In the genomic region with DNA sequence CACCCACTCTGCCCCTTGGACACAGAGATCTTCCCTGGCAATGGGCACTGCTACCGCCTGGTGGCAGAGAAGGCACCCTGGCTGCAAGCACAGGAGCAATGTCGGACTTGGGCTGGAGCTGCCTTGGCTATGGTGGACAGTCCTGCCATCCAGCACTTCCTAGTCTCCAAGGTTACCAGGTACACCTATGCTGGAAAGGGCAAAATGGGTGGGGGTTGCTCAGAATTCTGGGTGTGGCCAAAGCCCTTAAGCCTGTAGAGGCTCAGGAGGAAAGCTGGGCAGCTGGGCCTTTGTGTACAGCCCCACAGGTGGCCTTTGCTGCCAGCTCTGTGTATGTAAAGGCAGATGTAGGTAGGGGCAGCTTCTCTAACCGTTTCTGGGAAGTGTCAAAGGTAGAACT, we compare ENCODE assay signal across 28 mouse cellular contexts. TPM values are rescaled to one million over a fixed set of nuclear protein-coding genes. Genes with fewer than 3 reads are reported as not detected.
A peak's percentile ranks its signal among the peaks of the same experiment; 100 is the strongest.
DNase-seq lines count a peak whose midpoint lies in the region; ATAC-seq and TF ChIP-seq lines count a peak whose summit lies in the region.
"Had no signal": no experiment of that assay in that cellular context is flagged by ENCODE, and none has a peak within 500 bp of the region (broad histone marks: within the 10 kb centered on the region; RNA-seq: fewer than 3 reads in every experiment).

No protein-coding gene starts in this region.

- H3K27ac ChIP-seq in embryonic facial prominence, embryonic 14.5 days (replicated peaks; ENCODE audit: low read depth, low read length): no peak overlapping the region
- H3K27ac ChIP-seq in embryonic facial prominence, embryonic 10.5 days (replicated peaks): no peak overlapping the region
- H3K27ac ChIP-seq in intestine, embryonic 15.5 days: no peak overlapping the region
- no peak overlapping the region for H3K27ac ChIP-seq in intestine, postnatal 0 days (ENCODE audit: low read depth, low read length)
- H3K27ac ChIP-seq in midbrain, embryonic 15.5 days: no peak overlapping the region
- H3K27ac ChIP-seq in midbrain, embryonic 14.5 days (replicated peaks; ENCODE audit: low read depth, low read length): no peak overlapping the region
- no peak overlapping the region for H3K27ac ChIP-seq in stomach, embryonic 14.5 days (ENCODE audit: low read length)
- H3K27ac ChIP-seq: embryonic facial prominence, embryonic 12.5 days; forebrain, embryonic 12.5 days; gastrocnemius, adult 2 months; kidney, embryonic 15.5 days; midbrain, embryonic 12.5 days had no signal

- no peaks in the 10 kb centered on the region for H3K27me3 ChIP-seq in embryonic facial prominence, embryonic 14.5 days (replicated peaks; ENCODE audit: control insufficient read depth, insufficient read depth, low read length)
- H3K27me3 ChIP-seq in embryonic facial prominence, embryonic 10.5 days (replicated peaks; ENCODE audit: low read depth, poor library complexity, severe bottlenecking): no peaks in the 10 kb centered on the region
- H3K27me3 ChIP-seq in intestine, embryonic 15.5 days (replicated peaks): no peaks in the 10 kb centered on the region
- H3K27me3 ChIP-seq in intestine, postnatal 0 days (replicated peaks; ENCODE audit: control insufficient read depth, insufficient read depth, low read length): no peaks in the 10 kb centered on the region
- no peaks in the 10 kb centered on the region for H3K27me3 ChIP-seq in midbrain, embryonic 15.5 days (replicated peaks)
- H3K27me3 ChIP-seq in midbrain, embryonic 14.5 days (ENCODE audit: control insufficient read depth, insufficient read depth, low read length): no peaks in the 10 kb centered on the region
- H3K27me3 ChIP-seq in stomach, embryonic 14.5 days (ENCODE audit: control insufficient read depth, insufficient read depth, low read length): no peaks in the 10 kb centered on the region
- H3K27me3 ChIP-seq: CH12.LX; embryonic facial prominence, embryonic 12.5 days; forebrain, embryonic 12.5 days; kidney, embryonic 15.5 days; midbrain, embryonic 12.5 days; Patski had no signal

- 73% methylated on average over 3 of the region's 3 CpGs for WGBS in embryonic facial prominence, embryonic 14.5 days
- WGBS in embryonic facial prominence, embryonic 10.5 days: 71% methylated on average over 3 of the region's 3 CpGs
- 79% methylated on average over 3 of the region's 3 CpGs for WGBS in intestine, embryonic 15.5 days
- WGBS in intestine, postnatal 0 days: 73% methylated on average over 3 of the region's 3 CpGs
- whole genome bisulfite sequencing in midbrain, embryonic 15.5 days: 67% methylated on average over 3 of the region's 3 CpGs
- WGBS in midbrain, embryonic 14.5 days: 77% methylated on average over 3 of the region's 3 CpGs
- 76% methylated on average over 3 of the region's 3 CpGs for WGBS in stomach, embryonic 14.5 days

- no peak overlapping the region for H3K9ac ChIP-seq in embryonic facial prominence, embryonic 14.5 days (ENCODE audit: low read depth, low read length)
- H3K9ac ChIP-seq in intestine, embryonic 15.5 days: no peak overlapping the region
- H3K9ac ChIP-seq in intestine, postnatal 0 days (ENCODE audit: low read depth, low read length): no peak overlapping the region
- H3K9ac ChIP-seq in midbrain, embryonic 15.5 days: no peak overlapping the region
- H3K9ac ChIP-seq in midbrain, embryonic 14.5 days (replicated peaks; ENCODE audit: low read length): no peak overlapping the region
- H3K9ac ChIP-seq in stomach, embryonic 14.5 days (replicated peaks; ENCODE audit: low read depth, low read length): no peak overlapping the region
- H3K9ac ChIP-seq: embryonic facial prominence, embryonic 12.5 days; forebrain, embryonic 12.5 days; kidney, embryonic 15.5 days; midbrain, embryonic 12.5 days had no signal

- no peak for TF ChIP-seq CTCF in intestine, postnatal 0 days (IDR thresholded peaks at IDR 0.05; ENCODE audit: low read depth)

- peak; percentile 28; the same call in 1 of the 2 replicates for ATAC-seq in embryonic facial prominence, embryonic 14.5 days (ENCODE audit: low read depth)
- 0 out of 2 replicates have a peak, but pooled peaks have one; percentile 31 for ATAC-seq in intestine, embryonic 15.5 days
- ATAC-seq in intestine, postnatal 0 days: no peak
- ATAC-seq in midbrain, embryonic 15.5 days (replicated peaks): peak; percentile 37; the same call in 1 of the 2 replicates
- ATAC-seq in midbrain, embryonic 14.5 days (ENCODE audit: low FRiP score, low TSS enrichment): no peak
- ATAC-seq in stomach, embryonic 14.5 days (ENCODE audit: insufficient number of reproducible peaks, insufficient read depth, low FRiP score, low read depth): peak; percentile 51
- ATAC-seq: hindbrain, embryonic 16.5 days; Patski had no signal

- H3K4me2 ChIP-seq in embryonic facial prominence, embryonic 14.5 days (ENCODE audit: low read depth, low read length): no peak overlapping the region
- H3K4me2 ChIP-seq in intestine, embryonic 15.5 days (replicated peaks): no peak overlapping the region
- no peak overlapping the region for H3K4me2 ChIP-seq in intestine, postnatal 0 days (replicated peaks; ENCODE audit: low read depth)
- H3K4me2 ChIP-seq in midbrain, embryonic 15.5 days: no peak overlapping the region
- H3K4me2 ChIP-seq in midbrain, embryonic 14.5 days (ENCODE audit: low read length): no peak overlapping the region
- H3K4me2 ChIP-seq in stomach, embryonic 14.5 days (replicated peaks; ENCODE audit: low read depth, low read length): no peak overlapping the region
- H3K4me2 ChIP-seq: embryonic facial prominence, embryonic 12.5 days; forebrain, embryonic 12.5 days; kidney, embryonic 15.5 days; midbrain, embryonic 12.5 days had no signal

- H3K4me3 ChIP-seq in embryonic facial prominence, embryonic 14.5 days (ENCODE audit: low read depth, low read length): no peak overlapping the region
- no peak overlapping the region for H3K4me3 ChIP-seq in embryonic facial prominence, embryonic 10.5 days
- H3K4me3 ChIP-seq in intestine, embryonic 15.5 days (replicated peaks): no peak overlapping the region
- H3K4me3 ChIP-seq in intestine, postnatal 0 days (ENCODE audit: low read depth, low read length): no peak overlapping the region
- H3K4me3 ChIP-seq in midbrain, embryonic 15.5 days: no peak overlapping the region
- H3K4me3 ChIP-seq in midbrain, embryonic 14.5 days (replicated peaks; ENCODE audit: low read depth, low read length): no peak overlapping the region
- no peak overlapping the region for H3K4me3 ChIP-seq in stomach, embryonic 14.5 days (ENCODE audit: low read depth, low read length)
- H3K4me3 ChIP-seq: embryonic facial prominence, embryonic 12.5 days; erythroblast, embryonic 14.5 days; forebrain, embryonic 12.5 days; gastrocnemius, adult 2 months; kidney, embryonic 15.5 days; midbrain, embryonic 12.5 days had no signal

- no peaks in the 10 kb centered on the region for H3K9me3 ChIP-seq in embryonic facial prominence, embryonic 14.5 days (ENCODE audit: control insufficient read depth, low read length)
- H3K9me3 ChIP-seq in embryonic facial prominence, embryonic 10.5 days: no peaks in the 10 kb centered on the region
- H3K9me3 ChIP-seq in intestine, embryonic 15.5 days: no peaks in the 10 kb centered on the region
- no peaks in the 10 kb centered on the region for H3K9me3 ChIP-seq in intestine, postnatal 0 days (ENCODE audit: control insufficient read depth)
- H3K9me3 ChIP-seq in midbrain, embryonic 15.5 days: no peaks in the 10 kb centered on the region
- H3K9me3 ChIP-seq in midbrain, embryonic 14.5 days (ENCODE audit: control insufficient read depth, low read length): no peaks in the 10 kb centered on the region
- H3K9me3 ChIP-seq in stomach, embryonic 14.5 days (ENCODE audit: control insufficient read depth, low read depth, low read length): no peaks in the 10 kb centered on the region
- H3K9me3 ChIP-seq: embryonic facial prominence, embryonic 12.5 days; forebrain, embryonic 12.5 days; kidney, embryonic 15.5 days; midbrain, embryonic 12.5 days had no signal

- DNase-seq in embryonic facial prominence, embryonic 14.5 days (ENCODE audit: low spot score): no peak
- no peak for DNase-seq in embryonic facial prominence, embryonic 10.5 days (ENCODE audit: low spot score)
- DNase-seq in midbrain, embryonic 14.5 days: no peak
- no peak for DNase-seq in spleen, adult 12 weeks (ENCODE audit: low spot score)
- DNase-seq: adrenal gland, postnatal 10 days; cerebellum, adult 8-10 months; cerebellum, postnatal 36 days; gastrocnemius, adult 2 months; heart, postnatal 14 days; kidney, adult 11 months; kidney, postnatal 25 days; liver; lung, postnatal 36 days; right cerebral cortex, adult 18-20 months; right cerebral cortex, postnatal 4 days; thymus, postnatal 14 days had no signal

- peaks cover 8% of the 10 kb centered on the region; the same call in 1 of the 2 replicates for H3K4me1 ChIP-seq in embryonic facial prominence, embryonic 14.5 days (ENCODE audit: control insufficient read depth, insufficient read depth, low read length)
- H3K4me1 ChIP-seq in embryonic facial prominence, embryonic 10.5 days: no peaks in the 10 kb centered on the region
- H3K4me1 ChIP-seq in intestine, embryonic 15.5 days (replicated peaks): peaks cover 14% of the 10 kb centered on the region
- H3K4me1 ChIP-seq in intestine, postnatal 0 days (replicated peaks; ENCODE audit: control insufficient read depth, insufficient read depth, low read length): 0 out of 2 replicates have a peak, but pooled peaks cover 4% of the 10 kb centered on the region
- H3K4me1 ChIP-seq in midbrain, embryonic 15.5 days: peaks cover 5% of the 10 kb centered on the region; the same call in 1 of the 2 replicates
- no peaks in the 10 kb centered on the region for H3K4me1 ChIP-seq in midbrain, embryonic 14.5 days (ENCODE audit: control insufficient read depth, insufficient read depth, low read length)
- peaks cover 9% of the 10 kb centered on the region; the same call in 1 of the 2 replicates for H3K4me1 ChIP-seq in stomach, embryonic 14.5 days (ENCODE audit: control insufficient read depth, insufficient read depth, low read length)
- H3K4me1 ChIP-seq: embryonic facial prominence, embryonic 12.5 days; forebrain, embryonic 12.5 days had no signal

- H3K36me3 ChIP-seq in embryonic facial prominence, embryonic 14.5 days (ENCODE audit: control insufficient read depth, insufficient read depth, low read length): peaks cover 57% of the 10 kb centered on the region
- peaks cover 67% of the 10 kb centered on the region for H3K36me3 ChIP-seq in embryonic facial prominence, embryonic 10.5 days (replicated peaks)
- H3K36me3 ChIP-seq in intestine, embryonic 15.5 days: peaks cover 22% of the 10 kb centered on the region; the same call in 1 of the 2 replicates
- peaks cover 28% of the 10 kb centered on the region for H3K36me3 ChIP-seq in intestine, postnatal 0 days (ENCODE audit: control insufficient read depth, insufficient read depth)
- H3K36me3 ChIP-seq in midbrain, embryonic 15.5 days (replicated peaks): peaks cover 14% of the 10 kb centered on the region; the same call in 1 of the 2 replicates
- H3K36me3 ChIP-seq in midbrain, embryonic 14.5 days (ENCODE audit: control insufficient read depth, insufficient read depth, low read length): peaks cover 47% of the 10 kb centered on the region
- peaks cover 14% of the 10 kb centered on the region for H3K36me3 ChIP-seq in stomach, embryonic 14.5 days (ENCODE audit: control insufficient read depth, insufficient read depth, low read length)

RNA-seq across cellular contexts. Expression of a gene that starts 16.2 kb away (rescaled TPM):
- 37.9 and 40.1 TPM in 2 replicates for polyA plus RNA-seq in embryonic facial prominence, embryonic 14.5 days (2014; fragmentation: Nextera tagmentation; extraction: Ambion mirVana)
- 14.9 and 16.3 TPM in 2 replicates for polyA plus RNA-seq in embryonic facial prominence, embryonic 10.5 days (2016; fragmentation: Nextera tagmentation; extraction: Ambion mirVana)
- 16.9 and 17.4 TPM in 2 replicates for polyA plus RNA-seq in intestine, embryonic 15.5 days (2015; fragmentation: Nextera tagmentation; extraction: Ambion mirVana)
- polyA plus RNA-seq in intestine, postnatal 0 days (2015; fragmentation: Nextera tagmentation; extraction: Ambion mirVana): 5.4 and 8.3 TPM in 2 replicates
- 29.0 and 29.8 TPM in 2 replicates for polyA plus RNA-seq in midbrain, embryonic 15.5 days (2015; fragmentation: Nextera tagmentation; extraction: Ambion mirVana)
- 18.0 and 28.3 TPM in 2 replicates for polyA plus RNA-seq in midbrain, embryonic 14.5 days (2014; fragmentation: Nextera tagmentation; extraction: Ambion mirVana)
- 27.3 and 35.9 TPM in 2 replicates for polyA plus RNA-seq in stomach, embryonic 14.5 days (2014; fragmentation: Nextera tagmentation; extraction: Ambion mirVana)

RNA-seq across cellular contexts. Expression of a gene that starts 31.8 kb away (rescaled TPM):
- polyA plus RNA-seq in embryonic facial prominence, embryonic 14.5 days (2014; fragmentation: Nextera tagmentation; extraction: Ambion mirVana): 2.8 and 2.9 TPM in 2 replicates
- polyA plus RNA-seq in embryonic facial prominence, embryonic 10.5 days (2016; fragmentation: Nextera tagmentation; extraction: Ambion mirVana): 2.6 TPM in 2 replicates
- polyA plus RNA-seq in intestine, embryonic 15.5 days (2015; fragmentation: Nextera tagmentation; extraction: Ambion mirVana): 5.2 and 8.7 TPM in 2 replicates
- polyA plus RNA-seq in intestine, postnatal 0 days (2015; fragmentation: Nextera tagmentation; extraction: Ambion mirVana): 0.31 and 0.63 TPM in 2 replicates
- 8.4 and 8.8 TPM in 2 replicates for polyA plus RNA-seq in midbrain, embryonic 15.5 days (2015; fragmentation: Nextera tagmentation; extraction: Ambion mirVana)
- 4.9 and 6.5 TPM in 2 replicates for polyA plus RNA-seq in midbrain, embryonic 14.5 days (2014; fragmentation: Nextera tagmentation; extraction: Ambion mirVana)
- polyA plus RNA-seq in stomach, embryonic 14.5 days (2014; fragmentation: Nextera tagmentation; extraction: Ambion mirVana): 3.0 and 3.2 TPM in 2 replicates

RNA-seq across cellular contexts. Expression of a gene that starts 38.1 kb away (rescaled TPM):
- polyA plus RNA-seq in embryonic facial prominence, embryonic 14.5 days (2014; fragmentation: Nextera tagmentation; extraction: Ambion mirVana): 78.9 and 86.3 TPM in 2 replicates
- 116 and 121 TPM in 2 replicates for polyA plus RNA-seq in embryonic facial prominence, embryonic 10.5 days (2016; fragmentation: Nextera tagmentation; extraction: Ambion mirVana)
- 81.6 and 89.3 TPM in 2 replicates for polyA plus RNA-seq in intestine, embryonic 15.5 days (2015; fragmentation: Nextera tagmentation; extraction: Ambion mirVana)
- 39.7 and 41.2 TPM in 2 replicates for polyA plus RNA-seq in intestine, postnatal 0 days (2015; fragmentation: Nextera tagmentation; extraction: Ambion mirVana)
- polyA plus RNA-seq in midbrain, embryonic 15.5 days (2015; fragmentation: Nextera tagmentation; extraction: Ambion mirVana): 108 and 112 TPM in 2 replicates
- 86.2 and 90.8 TPM in 2 replicates for polyA plus RNA-seq in midbrain, embryonic 14.5 days (2014; fragmentation: Nextera tagmentation; extraction: Ambion mirVana)
- polyA plus RNA-seq in stomach, embryonic 14.5 days (2014; fragmentation: Nextera tagmentation; extraction: Ambion mirVana): 87.6 and 97.3 TPM in 2 replicates

Comparison
In these comparisons a context has a peak if more than half of its experiments do, and no peak if none do; other contexts are left out.
1. ATAC-seq: peak in embryonic facial prominence, embryonic 14.5 days (single experiment), intestine, embryonic 15.5 days (single experiment), midbrain, embryonic 15.5 days (single experiment) and stomach, embryonic 14.5 days (single experiment); none in intestine, postnatal 0 days (single experiment) and midbrain, embryonic 14.5 days (single experiment).